Mouse (Mus musculus) layer of hippocampus, adult 9-10 months (tissue): ENCODE data around the gene Zc3hav1l.
A peak's percentile ranks its signal among the peaks of the same experiment; 100 is the strongest.

Experiments used
- DNase-seq: peaks from one replicate; pipeline ENCODE4 v3.0.0; 2022; ENCODE audit warnings: low spot score

The Zc3hav1l gene

DNA sequence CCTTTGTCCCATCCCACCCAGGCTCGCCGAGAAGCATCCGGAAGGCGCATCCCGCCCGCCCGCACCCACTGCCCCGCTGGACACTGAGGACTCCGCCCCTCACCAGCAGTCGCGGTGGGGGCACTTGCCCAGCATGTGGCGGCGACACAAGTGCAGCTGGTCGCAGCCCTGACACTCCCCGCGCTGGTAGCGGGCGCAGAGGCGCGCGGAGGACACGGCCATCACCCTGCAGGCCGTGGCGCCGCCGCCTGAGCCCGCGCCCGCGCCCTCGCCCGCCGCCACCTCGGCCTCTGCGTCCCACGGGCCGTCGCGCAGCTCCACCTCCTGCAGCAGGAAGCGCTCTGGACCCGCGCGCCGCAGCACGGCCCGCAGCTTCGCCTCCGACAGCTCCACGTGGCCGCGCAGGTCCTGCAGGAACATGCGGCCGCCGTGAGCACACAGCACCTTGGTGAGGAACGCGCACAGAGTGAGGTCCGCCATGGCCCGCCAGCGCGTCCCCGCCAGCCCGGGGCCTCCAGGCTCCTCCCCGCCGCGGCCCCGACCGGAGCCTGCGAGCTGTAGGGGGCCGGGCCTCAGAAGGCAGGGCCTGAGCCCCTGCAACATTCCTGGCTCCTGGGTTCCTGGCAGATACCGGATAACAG is at the start of gene Zc3hav1l:
Gene Zc3hav1l (minus strand): TSS at position 499 of the 641 bp plus-strand sequence.
- DNase-seq: no peak

DNA sequence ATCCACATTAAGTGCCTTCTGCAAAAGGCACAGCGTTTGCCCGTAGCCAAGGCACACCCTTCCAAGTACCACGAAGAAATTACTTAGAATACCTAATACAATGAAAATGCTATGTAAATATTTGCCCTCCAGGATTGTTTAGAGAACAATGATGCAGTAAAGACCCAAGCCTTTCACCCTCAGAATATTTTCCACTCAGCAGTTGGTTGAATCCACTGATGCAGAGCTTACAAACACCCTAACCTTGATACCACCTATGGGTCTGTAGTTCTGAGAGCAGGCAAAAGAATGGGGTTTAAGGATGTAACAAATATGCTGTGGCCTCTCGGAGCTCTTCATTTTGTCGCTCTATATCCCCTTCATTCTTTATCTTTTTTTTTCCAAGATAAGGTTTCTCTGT is 48.8 kb upstream of the Zc3hav1l start:
- no peak for DNase-seq

DNA sequence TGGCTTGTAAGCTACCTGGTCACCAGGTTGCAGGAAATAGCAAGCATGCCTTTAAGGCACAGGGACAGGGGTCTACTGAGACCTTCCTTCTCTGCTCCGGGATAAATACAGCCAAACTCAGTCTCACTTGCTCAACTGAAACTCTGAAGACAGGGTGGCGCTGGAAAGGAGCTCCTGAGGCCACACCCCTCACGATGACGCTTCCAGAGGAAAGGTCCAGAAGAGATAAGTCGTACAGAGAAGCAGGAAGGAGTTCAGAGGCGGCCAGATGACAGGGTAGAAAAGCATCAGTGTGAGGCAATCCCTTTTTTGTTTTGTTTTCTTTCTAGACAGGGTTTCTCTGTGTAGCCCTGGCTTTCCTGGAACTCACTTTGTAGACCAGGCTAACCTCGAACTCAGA is 46.7 kb upstream of the Zc3hav1l start:
- DNase-seq: no peak

DNA sequence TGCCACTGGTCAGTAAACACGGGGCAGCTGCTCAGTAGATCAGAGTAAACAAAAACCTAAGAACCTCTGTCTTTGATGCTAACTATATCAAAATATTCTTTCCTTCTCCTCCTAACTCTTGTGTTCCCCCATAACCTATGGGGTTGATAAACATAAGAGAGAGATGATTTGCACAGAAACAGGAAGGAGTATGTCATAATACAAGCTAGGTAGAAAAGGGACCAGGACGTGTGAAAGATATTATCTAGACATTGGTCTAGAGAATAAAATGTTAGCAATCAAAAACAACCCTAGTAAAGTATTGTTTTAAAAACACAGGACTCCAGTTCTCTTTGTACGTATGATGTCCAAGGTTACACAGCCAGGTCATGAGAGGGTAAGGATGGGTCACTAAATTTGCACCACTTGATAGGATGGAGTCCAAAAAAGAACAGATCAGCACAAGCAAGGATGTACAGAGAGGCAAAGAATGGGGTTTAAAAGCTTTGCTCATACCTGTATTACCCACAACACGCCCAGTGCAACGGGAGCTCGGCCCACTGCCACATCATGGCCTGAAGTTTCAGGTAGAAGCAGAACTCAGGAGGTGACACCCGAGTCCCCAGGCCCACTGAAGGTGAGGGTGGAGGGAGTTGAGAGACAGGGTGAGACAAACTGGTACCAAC is 45.1 kb upstream of the Zc3hav1l start:
- no peak for DNase-seq

DNA sequence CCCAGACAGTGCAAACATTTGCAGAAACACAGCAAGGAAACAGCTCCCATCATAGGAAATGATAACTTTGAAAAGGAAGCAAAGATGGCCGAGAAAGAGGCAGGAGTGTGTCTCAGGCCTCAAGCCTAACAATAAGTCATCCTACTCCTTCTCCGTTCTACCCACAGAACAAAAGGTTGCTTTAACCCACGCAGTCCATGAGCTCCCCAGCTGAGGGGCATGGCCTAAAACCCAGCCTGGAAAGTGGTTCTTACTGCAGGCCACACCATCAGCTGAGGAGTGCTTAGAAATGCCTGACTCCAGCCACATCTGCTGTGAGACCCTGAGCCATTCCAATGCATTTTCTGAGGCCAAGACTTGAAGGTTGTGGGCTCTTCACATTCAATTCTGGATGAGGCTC is 44.5 kb upstream of the Zc3hav1l start:
- no peak for DNase-seq

DNA sequence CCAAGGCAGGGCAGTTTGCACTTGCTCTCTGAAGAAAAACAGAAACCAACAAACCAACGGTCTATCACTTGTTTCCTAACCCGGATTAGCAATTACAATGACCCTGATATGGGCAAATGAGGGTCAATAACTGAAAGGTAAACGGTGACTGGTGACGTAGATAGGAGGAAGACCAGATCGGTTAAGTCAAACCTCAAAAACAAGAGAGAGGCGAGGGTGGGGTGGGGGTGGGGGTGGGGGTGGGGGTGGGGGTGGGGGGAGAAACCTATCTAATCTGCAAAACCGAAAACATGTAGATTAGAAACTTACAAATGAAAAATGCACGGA is 43.6 kb upstream of the Zc3hav1l start:
- no peak for DNase-seq

DNA sequence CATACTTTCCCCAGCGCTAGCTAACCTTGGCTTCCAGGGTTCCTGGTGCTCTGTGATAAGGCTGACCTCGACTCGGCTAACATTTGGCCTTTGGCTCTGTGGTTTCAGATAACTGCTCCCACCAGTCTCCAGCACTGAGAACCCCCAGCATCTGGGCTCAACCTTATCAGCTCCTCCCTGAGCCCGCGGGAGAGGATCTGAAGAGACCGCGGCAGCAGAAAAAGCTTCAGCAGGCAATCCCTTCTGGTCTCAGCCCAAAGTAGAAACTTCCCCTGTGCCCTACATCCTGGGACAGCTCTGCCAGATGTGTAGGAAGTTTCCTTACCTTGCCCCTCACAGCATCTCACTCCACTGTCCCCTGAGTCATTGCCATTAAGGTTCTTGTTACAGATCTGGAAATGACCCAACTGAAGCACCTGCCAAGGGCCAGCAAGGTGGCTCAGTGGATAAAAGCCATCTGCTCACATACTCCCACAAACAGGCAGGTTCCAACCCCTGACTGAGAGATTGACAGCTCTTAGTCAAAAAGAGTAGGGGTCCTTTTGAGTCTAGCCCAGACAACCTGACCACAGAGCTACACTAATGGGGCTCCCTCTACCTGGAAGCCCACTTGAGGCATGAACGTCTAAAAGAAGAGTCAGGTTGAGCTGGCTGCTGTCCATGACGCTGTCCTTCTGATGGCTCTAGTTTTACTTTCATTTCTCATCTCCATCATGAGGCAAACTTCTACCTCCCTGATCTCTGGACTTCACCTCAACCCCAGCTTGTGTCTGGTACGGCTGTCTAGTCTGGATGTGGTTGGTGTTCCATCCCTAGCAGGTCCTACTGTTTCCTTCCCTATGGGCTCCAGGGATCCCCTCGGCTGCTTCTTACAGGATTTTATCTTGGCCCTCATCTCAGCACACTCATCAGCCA is 42.9 kb upstream of the Zc3hav1l start:
- no peak for DNase-seq

GRCm38 (mm10) chr6:38339078-38339477 is 40.0 kb upstream of the Zc3hav1l start:
- DNase-seq: no peak

GRCm38 (mm10) chr6:38337951-38338350 is 38.9 kb upstream of the Zc3hav1l start:
- no peak for DNase-seq

- DNase-seq: no peak
Measured at GRCm38 (mm10) chr6:38337166-38337705, 38.2 kb upstream of the Zc3hav1l start.

DNA sequence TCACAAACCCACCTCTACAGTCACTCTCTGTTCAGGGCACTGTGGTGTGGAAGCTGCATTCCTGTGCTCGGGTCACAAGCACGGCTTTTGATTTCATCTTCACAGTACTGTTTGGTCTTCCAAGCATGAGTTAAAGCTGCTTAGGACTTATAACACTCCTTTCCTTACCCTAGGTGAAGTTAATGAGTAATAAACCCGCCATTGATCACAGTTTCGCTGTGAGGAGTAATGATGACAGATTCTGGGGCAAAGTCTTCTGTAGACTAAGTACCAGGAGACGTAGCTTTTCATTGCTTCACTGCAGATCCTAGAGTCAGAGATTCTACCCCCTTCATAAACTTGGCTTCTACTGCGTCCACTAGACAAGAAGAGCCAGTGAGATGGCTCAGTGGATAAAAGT is 36.2 kb upstream of the Zc3hav1l start:
- DNase-seq: no peak

GRCm38 (mm10) chr6:38326596-38326995 is 27.5 kb upstream of the Zc3hav1l start:
- peak; percentile 20 for DNase-seq

GRCm38 (mm10) chr6:38320621-38321020 is 21.6 kb upstream of the Zc3hav1l start:
- no peak for DNase-seq

GRCm38 (mm10) chr6:38316050-38316449 is 17.0 kb upstream of the Zc3hav1l start:
- DNase-seq: no peak

GRCm38 (mm10) chr6:38309741-38310140 is 10.7 kb upstream of the Zc3hav1l start:
- DNase-seq: no peak

DNA sequence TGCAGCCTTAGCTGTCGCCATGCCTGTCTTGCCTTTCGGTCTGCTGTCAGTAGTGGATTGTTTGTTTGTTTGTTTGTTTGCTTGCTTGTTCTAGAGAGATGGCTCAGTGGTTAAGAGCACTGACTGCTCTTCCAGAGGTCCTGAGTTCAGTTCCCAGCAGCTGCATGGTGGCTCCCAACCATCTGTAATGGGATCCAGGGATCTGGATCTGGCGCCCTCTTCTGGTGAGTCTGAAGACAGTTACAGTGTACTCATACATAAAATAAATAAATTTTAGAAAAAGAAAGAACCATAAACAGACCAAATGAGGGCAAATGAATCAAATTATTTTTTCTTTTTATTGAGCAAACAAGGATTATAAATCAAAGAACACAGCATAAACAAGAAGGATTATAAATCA is 5.9 kb upstream of the Zc3hav1l start:
- no peak for DNase-seq

- no peak for DNase-seq
Measured at GRCm38 (mm10) chr6:38298246-38298635, 818 bp downstream of the Zc3hav1l start.

GRCm38 (mm10) chr6:38297580-38298245 is 1.3 kb downstream of the Zc3hav1l start:
- DNase-seq: no peak

DNA sequence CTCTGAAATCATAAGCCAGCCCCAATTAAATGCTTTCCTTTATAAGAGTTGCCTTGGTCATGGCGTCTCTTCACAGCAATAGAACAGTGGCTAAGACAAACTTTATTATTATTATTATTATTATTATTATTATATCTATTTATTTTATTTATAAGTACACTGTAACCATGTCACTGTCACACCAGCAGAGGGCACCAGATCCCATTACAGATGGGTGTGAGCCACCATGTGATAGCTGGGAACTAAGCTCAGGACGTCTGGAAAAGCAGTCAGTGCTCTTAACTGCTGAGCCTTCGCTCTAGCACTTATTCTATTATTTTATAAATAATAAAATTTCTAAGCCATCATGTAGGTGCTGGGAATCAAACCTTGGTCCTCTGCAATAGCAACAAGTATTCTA is 5.4 kb downstream of the Zc3hav1l start:
- DNase-seq: no peak

- no peak for DNase-seq
Measured at GRCm38 (mm10) chr6:38292871-38293646, 6.0 kb downstream of the Zc3hav1l start.

GRCm38 (mm10) chr6:38284422-38284821 is 14.6 kb downstream of the Zc3hav1l start:
- DNase-seq: no peak
